Mouse (Mus musculus): Measurements from ENCODE around the gene Mvb12a.

- TF ChIP-seq POLR2A (IDR thresholded peaks at IDR 0.05; ENCODE audit: low read depth, low read length) (no peak), CTCF (IDR thresholded peaks at IDR 0.05; ENCODE audit: extremely low read depth, insufficient read length, insufficient replicate concordance, low read depth, low read length) (no peak)
Measured at GRCm38 (mm10) chr8:71525226-71526050, 17.3 kb upstream of the Mvb12a start, which contains the start of gene Ccdc194.
